Mouse (Mus musculus): ENCODE data around the gene Pde4b.

- no peak for TF ChIP-seq CTCF (IDR thresholded peaks at IDR 0.05; ENCODE audit: low read depth, low read length)
- no peak for TF ChIP-seq GATA2 (IDR thresholded peaks at IDR 0.05; ENCODE audit: borderline replicate concordance, low read depth, low read length)
- no peak for TF ChIP-seq GATA1 (IDR thresholded peaks at IDR 0.05; ENCODE audit: borderline replicate concordance, low read length)
- no peak for TF ChIP-seq POLR2AphosphoS5 (IDR thresholded peaks at IDR 0.05; ENCODE audit: insufficient replicate concordance, low read depth, low read length)
- no peak for TF ChIP-seq TAL1 (conservative IDR thresholded peaks at IDR 0.05; ENCODE audit: low read depth, low read length)
Measured at GRCm38 (mm10) chr4:102530797-102531196, 443.5 kb downstream of the Pde4b start.
